Mouse (Mus musculus) lung, embryonic 16.5 days (tissue): ENCODE data around the gene Hist1h2be. TPM values are rescaled to one million over a fixed set of nuclear protein-coding genes. Genes with fewer than 3 reads are reported as not detected.
A peak's percentile ranks its signal among the peaks of the same experiment; 100 is the strongest.
"Not testable (repeated sequence)": the region's sequence is repeated elsewhere in the genome, so short reads cannot be mapped to it uniquely, and the experiment has no call there.

Source experiments
- ATAC-seq: fragments of 200-750 bp; cut with Nextera tagmentation; 2 replicates; pipeline ENCODE4 v1.8.0; 2017; ENCODE audit warnings: low read depth, mild to moderate bottlenecking, moderate library complexity
- H3K27ac ChIP-seq: fragments of 300-500 bp; sonication (generic); 2 replicates; pipeline ENCODE4 v1.5.1; 2014; ENCODE audit warnings: mild to moderate bottlenecking, control low read depth, low read length
- H3K27me3 ChIP-seq: fragments of 300-500 bp; sonication (generic); 2 replicates; pipeline ENCODE4 v1.6.1; 2014; ENCODE audit warnings: low read depth, low read length, mixed read lengths; ENCODE audit not compliant: control insufficient read depth, insufficient read depth
- H3K36me3 ChIP-seq: fragments of 300-500 bp; sonication (generic); 2 replicates; pipeline ENCODE4 v1.6.1; 2014; ENCODE audit warnings: low read length; ENCODE audit not compliant: control insufficient read depth, insufficient read depth
- H3K4me1 ChIP-seq: fragments of 300-500 bp; sonication (generic); replicated peaks from 2 replicates; pipeline ENCODE4 v1.6.1; 2014; ENCODE audit warnings: low read length, mixed read lengths; ENCODE audit not compliant: control insufficient read depth, insufficient read depth
- H3K4me2 ChIP-seq: fragments of 300-500 bp; sonication (generic); 2 replicates; pipeline ENCODE4 v1.6.1; 2014; ENCODE audit warnings: low read depth, low read length, control low read depth
- H3K4me3 ChIP-seq: fragments of 300-500 bp; sonication (generic); 2 replicates; pipeline ENCODE4 v1.5.1; 2014; ENCODE audit warnings: mild to moderate bottlenecking, low read length, control low read depth
- H3K9ac ChIP-seq: fragments of 300-500 bp; sonication (generic); 2 replicates; pipeline ENCODE4 v1.6.1; 2014; ENCODE audit warnings: low read length, control low read depth
- H3K9me3 ChIP-seq: fragments of 300-500 bp; sonication (generic); 2 replicates; pipeline ENCODE4 v1.6.1; 2016; ENCODE audit warnings: low read length; ENCODE audit not compliant: control insufficient read depth
- WGBS: fragments of 180-500 bp; shearing (Covaris S2); extraction: QIAGEN DNeasy Blood & Tissue Kit; methylation state at CpG from one replicate; pipeline ENCODE4 v1.1.7; 2014; 5-methylcytosine and 5-hydroxymethylcytosine counted together
- polyA plus RNA-seq: library from polyadenylated mRNA; unstranded; fragments of >200 nt; fragmentation: Nextera tagmentation; extraction: Ambion mirVana; gene quantifications from 2 replicates; pipeline ENCODE4 v1.2.1, GENCODE M21; 2015

The Hist1h2be gene
- polyA plus RNA-seq, 1 experiment from 2014 or later = 3.3 TPM

GRCm38 (mm10) chr13:23554925-23555838 lies 65.7 kb downstream of the Hist1h2be start:
- peak overlapping the region; percentile 69 for H3K4me3 ChIP-seq
- H3K27me3 ChIP-seq = no peaks in the 10 kb centered on the region
- H3K9me3 ChIP-seq = no peaks in the 10 kb centered on the region
- H3K9ac ChIP-seq = peak overlapping the region; percentile 87
- WGBS = under 1% methylated on average over 48 of the region's 54 CpGs
- no peaks in the 10 kb centered on the region for H3K36me3 ChIP-seq
- H3K4me1 ChIP-seq = peaks cover 15% of the 10 kb centered on the region
- ATAC-seq = peak; percentile 89
- peak overlapping the region; percentile 98 for H3K27ac ChIP-seq
- peak overlapping the region; percentile 82 for H3K4me2 ChIP-seq

- peak overlapping the region; percentile 69 for H3K4me3 ChIP-seq
- peaks cover 15% of the 10 kb centered on the region for H3K4me1 ChIP-seq
- WGBS = 15% methylated on average over 9 of the region's 9 CpGs
- no peaks in the 10 kb centered on the region for H3K27me3 ChIP-seq
- ATAC-seq = no peak
- no peaks in the 10 kb centered on the region for H3K9me3 ChIP-seq
- H3K9ac ChIP-seq = peak overlapping the region; percentile 87
- H3K4me2 ChIP-seq = peak overlapping the region; percentile 82
- H3K27ac ChIP-seq = peak overlapping the region; percentile 98
- no peaks in the 10 kb centered on the region for H3K36me3 ChIP-seq
Observed at GRCm38 (mm10) chr13:23554393-23554792, 66.5 kb downstream of the Hist1h2be start.

GRCm38 (mm10) chr13:23552962-23553361 lies 68.0 kb downstream of the Hist1h2be start, which contains the start of gene Hist1h1d:
Hist1h1d (plus strand) TSS chr13:23553262.
- no peak for ATAC-seq
- peak within 1 kb of the TSS; percentile 43 for H3K9ac ChIP-seq
- H3K9me3 ChIP-seq = no peaks in the 10 kb centered on the region
- no peaks in the 10 kb centered on the region for H3K36me3 ChIP-seq
- H3K4me2 ChIP-seq = peak within 1 kb of the TSS; percentile 64
- H3K27me3 ChIP-seq = no peaks in the 10 kb centered on the region
- H3K4me1 ChIP-seq = peaks cover 15% of the 10 kb centered on the region
- peak within 1 kb of the TSS; percentile 98 for H3K27ac ChIP-seq
- no peak within 1 kb of the TSS; the same call in 1 of the 2 replicates for H3K4me3 ChIP-seq

- peak overlapping the region; percentile 51; the same call in 1 of the 2 replicates for H3K9ac ChIP-seq
- 43% methylated on average over 8 of the region's 8 CpGs for WGBS
Observed at GRCm38 (mm10) chr13:23551931-23552914, 68.7 kb downstream of the Hist1h2be start.

GRCm38 (mm10) chr13:23551146-23551834 lies 69.6 kb downstream of the Hist1h2be start, which contains the start of gene Hist1h4f:
Hist1h4f (minus strand) TSS chr13:23551648.
- Histone ChIP-seq H3K9ac (peak within 1 kb of the TSS; percentile 71), H3K4me1 (peaks cover 12% of the 10 kb centered on the region), H3K27ac (peak within 1 kb of the TSS; percentile 88), H3K4me3 (peak within 1 kb of the TSS; percentile 53), H3K4me2 (peak within 1 kb of the TSS; percentile 64)
- under 1% methylated on average over 46 of the region's 47 CpGs for WGBS
- H3K9me3 ChIP-seq, H3K27me3 ChIP-seq, H3K36me3 ChIP-seq: not testable (repeated sequence)
- peak; percentile 79 for ATAC-seq

More at GRCm38 (mm10) chr13:23551931-23552914, 68.7 kb downstream of the Hist1h2be start:
- no peaks in the 10 kb centered on the region for H3K36me3 ChIP-seq
- H3K4me2 ChIP-seq = peak overlapping the region; percentile 64
- H3K9me3 ChIP-seq = no peaks in the 10 kb centered on the region
- no peak for ATAC-seq
- peak overlapping the region; percentile 88 for H3K27ac ChIP-seq
- H3K4me1 ChIP-seq = peaks cover 15% of the 10 kb centered on the region
- H3K4me3 ChIP-seq = peak overlapping the region; percentile 53
- no peaks in the 10 kb centered on the region for H3K27me3 ChIP-seq

GRCm38 (mm10) chr13:23550761-23551145 lies 70.2 kb downstream of the Hist1h2be start:
- Histone ChIP-seq H3K9ac (peak overlapping the region; percentile 71), H3K27ac (peak overlapping the region; percentile 88), H3K4me2 (peak overlapping the region; percentile 64), H3K9me3 (no peaks in the 10 kb centered on the region), H3K4me1 (peaks cover 12% of the 10 kb centered on the region), H3K27me3 (no peaks in the 10 kb centered on the region), H3K36me3 (no peaks in the 10 kb centered on the region), H3K4me3 (peak overlapping the region; percentile 53)
- ATAC-seq = no peak
- 6% methylated on average over 3 of the region's 3 CpGs for WGBS

- Histone ChIP-seq H3K4me3 (no peak overlapping the region), H3K36me3 (no peaks in the 10 kb centered on the region), H3K9ac (no peak overlapping the region), H3K4me2 (no peak overlapping the region), H3K9me3 (no peaks in the 10 kb centered on the region), H3K4me1 (peaks cover 5% of the 10 kb centered on the region; the same call in 1 of the 2 replicates), H3K27ac (no peak overlapping the region), H3K27me3 (no peaks in the 10 kb centered on the region)
- ATAC-seq = no peak
- 52% methylated on average over 5 of the region's 5 CpGs for WGBS
Observed at GRCm38 (mm10) chr13:23546694-23547093, 74.2 kb downstream of the Hist1h2be start.

GRCm38 (mm10) chr13:23544787-23545120 lies 76.2 kb downstream of the Hist1h2be start:
- ATAC-seq, H3K9me3 ChIP-seq, H3K36me3 ChIP-seq, H3K4me1 ChIP-seq, H3K27me3 ChIP-seq: not testable (repeated sequence)
- Histone ChIP-seq H3K4me2 (peak overlapping the region; percentile 43), H3K27ac (peak overlapping the region; percentile 90; the same call in 1 of the 2 replicates), H3K9ac (peak overlapping the region; percentile 63), H3K4me3 (peak overlapping the region; percentile 52)
- WGBS = 0% methylated on average over 12 of the region's 14 CpGs
